Mouse (Mus musculus): ENCODE data around the gene Cox11. TPM values are rescaled to one million over a fixed set of nuclear protein-coding genes. Genes with fewer than 3 reads are reported as not detected.

The Cox11 gene
- total RNA-seq, 2 experiments from 2014 or later: 17.7 to 19.6 TPM

Other genes with a start within 250 kb of the Cox11 start
- 1 to 10 TPM; 4.7 to 7.2 TPM for gene Hlf, start 247.3 kb upstream of the Cox11 start, total RNA-seq (2021)
- 10 to 100 TPM in 1 of 2 experiments, 1 to 10 TPM in 1; 9.7 to 12.3 TPM for gene Stxbp4, start 89 bp upstream of the Cox11 start, total RNA-seq (2021)
- 10 to 100 TPM; 13.9 to 14.8 TPM for gene Tom1l1, start 50.2 kb downstream of the Cox11 start, total RNA-seq (2021)

Data from gastrocnemius, postnatal 4 days (tissue).